In genomic region chr11:102087931-102088898, GRCm38 (mm10) we compare ENCODE assay signal across 8 mouse cellular contexts. TPM values are rescaled to one million over a fixed set of nuclear protein-coding genes. Genes with fewer than 3 reads are reported as not detected.
DNase-seq lines count a peak whose midpoint lies in the region; ATAC-seq lines count a peak whose summit lies in the region.

Gene Mpp2 (minus strand): TSS chr11:102088515.

- intact Hi-C loops in left cerebral cortex, postnatal 25 days (cut with DNase I): loop anchor here (1.0 to 2.0 kb wide), 2 partner anchors 61 to 104 kb away; partner anchors contain the start of gene Cfap97d1

- peak; percentile 26 for DNase-seq in thymus, postnatal 0 days (ENCODE audit: low spot score)
- DNase-seq in thymus, adult 18-20 months: no peak
- DNase-seq in embryo, embryonic 10 days (ENCODE audit: low spot score): peak; percentile 95
- DNase-seq in gastrocnemius, postnatal 10 days: peak; percentile 44
- peak; percentile 90 for DNase-seq in induced T-regulatory cell, adult 2 months (ENCODE audit: low read depth)
- peak; percentile 79 to 90 for DNase-seq in left cerebral cortex, postnatal 25 days (ENCODE audit: low spot score in 2 of 2)
- DNase-seq in right cerebral cortex, postnatal 4 days: peak; percentile 69

- peak; percentile 78 for ATAC-seq in megakaryocyte progenitor cell, adult 5-6 weeks (replicated peaks; ENCODE audit: poor library complexity)

RNA-seq across cellular contexts. Expression of gene Mpp2, which starts in this region (rescaled TPM):
- 1.5 and 1.9 TPM in 2 replicates for polyA plus RNA-seq in thymus, postnatal 0 days (2015; fragmentation: Nextera tagmentation; extraction: Ambion mirVana)
- total RNA-seq in gastrocnemius, postnatal 10 days (2021): 1 to 10 TPM; 1.1 to 1.5 TPM
- 100 to 1,000 TPM; 153 to 174 TPM for total RNA-seq in left cerebral cortex, postnatal 25 days (2021)
- total RNA-seq in megakaryocyte progenitor cell, adult 5-6 weeks (2015): 0.22 and 0.24 TPM in 2 replicates
- 0.08 and 0.71 TPM in 2 replicates for total RNA-seq in megakaryocyte progenitor cell, adult 5-6 weeks (2017)

Comparison
In these comparisons a context has a peak if more than half of its experiments do, and no peak if none do; other contexts are left out.
1. RNA of gene Mpp2 (total RNA-seq): 153 to 174 TPM in left cerebral cortex, postnatal 25 days; 1.1 to 1.5 TPM in gastrocnemius, postnatal 10 days and 0.08 to 0.71 TPM in megakaryocyte progenitor cell, adult 5-6 weeks; every median in the first group is over 10 times any median in the second.
2. DNase-seq: peak in thymus, postnatal 0 days (single experiment), embryo, embryonic 10 days (single experiment), gastrocnemius, postnatal 10 days (single experiment), induced T-regulatory cell, adult 2 months (single experiment), left cerebral cortex, postnatal 25 days (2 of 2) and right cerebral cortex, postnatal 4 days (single experiment); none in thymus, adult 18-20 months (0 of 2).
3. Peak in ATAC-seq in megakaryocyte progenitor cell, adult 5-6 weeks; RNA of the gene not detected or under 1 TPM.